Mouse (Mus musculus) lung, adult 2 months (tissue): Measurements from ENCODE around the gene Coro2b.

Experiments used
- CTCF ChIP-seq: fragments of 200-500 bp; IDR thresholded peaks from 2 replicates; pipeline ENCODE4 v1.5.1; 2011; ENCODE audit warnings: mild to moderate bottlenecking, low read length, control low read depth; ENCODE audit not compliant: insufficient read depth
- POLR2A ChIP-seq: fragments of 200-500 bp; IDR thresholded peaks from 2 replicates; pipeline ENCODE4 v1.6.1; 2011; ENCODE audit warnings: low read depth, mild to moderate bottlenecking, control low read depth, low read length, borderline replicate concordance; ENCODE audit errors: extremely low read depth

DNA sequence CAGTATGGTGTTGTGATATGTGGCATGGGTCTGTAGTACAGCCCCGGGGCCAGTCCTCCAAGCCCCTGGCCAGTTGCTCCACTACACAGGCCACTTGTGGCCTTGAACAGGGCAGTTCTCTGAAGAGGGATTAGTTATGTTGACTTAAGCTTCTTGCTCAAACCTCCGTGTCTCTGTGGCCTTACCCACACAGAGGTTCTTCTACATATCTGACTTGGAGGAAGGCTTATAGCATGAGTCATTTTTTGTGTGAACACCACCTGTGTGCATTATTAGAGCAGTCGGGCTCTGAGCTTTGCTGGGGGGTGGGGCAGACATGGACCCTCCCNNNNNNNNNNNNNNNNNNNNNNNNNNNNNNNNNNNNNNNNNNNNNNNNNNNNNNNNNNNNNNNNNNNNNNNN lies 162.6 kb downstream of the Coro2b start:
- no peak for TF ChIP-seq POLR2A
- no peak for TF ChIP-seq CTCF
